Mouse (Mus musculus) ES-Bruce4 (cell line): ENCODE results near the gene Fxr2.
"Not testable (repeated sequence)": the region's sequence is repeated elsewhere in the genome, so short reads cannot be mapped to it uniquely, and the experiment has no call there.

ENCODE experiments used
- CTCF ChIP-seq: IDR thresholded peaks from one replicate; pipeline ENCODE4 v1.8.1; 2011; ENCODE audit warnings: low read depth, low read length
- EP300 ChIP-seq: IDR thresholded peaks from 2 replicates; pipeline ENCODE4 v1.6.1; 2011; ENCODE audit warnings: low read depth, low read length; ENCODE audit not compliant: insufficient read depth

DNA sequence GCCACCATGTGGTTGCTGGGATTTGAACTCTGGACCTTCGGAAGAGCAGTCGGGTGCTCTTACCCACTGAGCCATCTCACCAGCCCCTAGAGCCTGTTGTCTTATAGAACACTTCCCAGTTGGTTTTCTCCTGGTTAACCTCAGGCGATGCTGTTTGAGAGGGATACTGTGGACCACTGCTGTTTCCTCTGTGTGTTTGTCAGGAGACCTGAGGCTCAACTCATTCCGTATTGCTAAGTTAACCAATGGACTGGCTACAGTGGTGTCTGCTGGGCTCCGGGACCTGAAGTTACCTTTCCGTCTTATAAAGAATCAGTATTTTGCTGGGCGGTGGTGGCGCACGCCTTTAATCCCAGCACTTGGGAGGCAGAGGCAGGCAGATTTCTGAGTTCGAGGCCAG, 70.1 kb downstream of the Fxr2 start:
- TF ChIP-seq CTCF, EP300: not testable (repeated sequence)
